In genomic region chr6:84710831-84711230, GRCm38 (mm10) we compare ENCODE assay signal across 23 mouse cellular contexts.
DNase-seq lines count a peak whose midpoint lies in the region; ATAC-seq lines count a peak whose summit lies in the region.
"Had no signal": no experiment of that assay in that cellular context is flagged by ENCODE, and none has a peak within 500 bp of the region (broad histone marks: within the 10 kb centered on the region; RNA-seq: fewer than 3 reads in every experiment).

No protein-coding gene starts in this region.

- H3K27ac ChIP-seq in embryonic facial prominence, embryonic 12.5 days, result 0 out of 2 replicates have a peak overlapping the region, but pooled peaks have one; percentile 11
- no peak overlapping the region for H3K27ac ChIP-seq in limb, embryonic 10.5 days
- H3K27ac ChIP-seq: embryonic facial prominence, embryonic 15.5 days; gastrocnemius, adult 2 months; hindbrain, embryonic 12.5 days; hindbrain, embryonic 15.5 days had no signal

- DNase-seq in retina, postnatal 1 day, result peak; percentile 26
- no peak for DNase-seq in retina, embryonic 14.5 days (ENCODE audit: low spot score)
- DNase-seq in limb, embryonic 10.5 days (ENCODE audit: low spot score), result peak; percentile 30
- no peak for DNase-seq in adrenal gland, postnatal 36 days
- no peak for DNase-seq in liver
- DNase-seq: adrenal gland, adult 8-10 months; adrenal gland, postnatal 25 days; cerebellum, adult 2 months; cerebellum, adult 9-11 months; cerebellum, postnatal 25 days; forebrain, postnatal 0 days; gastrocnemius, adult 2 months; gastrocnemius, postnatal 14 days; heart, adult 11 months had no signal

- peaks cover 5% of the 10 kb centered on the region; the same call in 1 of the 2 replicates for H3K4me1 ChIP-seq in embryonic facial prominence, embryonic 12.5 days
- H3K4me1 ChIP-seq in limb, embryonic 10.5 days, result peaks cover 9% of the 10 kb centered on the region

- no peak overlapping the region for H3K4me3 ChIP-seq in embryonic facial prominence, embryonic 12.5 days
- no peak overlapping the region for H3K4me3 ChIP-seq in limb, embryonic 10.5 days
- H3K4me3 ChIP-seq: embryonic facial prominence, embryonic 15.5 days; gastrocnemius, adult 2 months; hindbrain, embryonic 12.5 days; hindbrain, embryonic 15.5 days had no signal

- no peak overlapping the region for H3K4me2 ChIP-seq in embryonic facial prominence, embryonic 12.5 days (replicated peaks)
- H3K4me2 ChIP-seq: embryonic facial prominence, embryonic 15.5 days; heart, embryonic 11.5 days; hindbrain, embryonic 12.5 days; hindbrain, embryonic 15.5 days had no signal

- H3K36me3 ChIP-seq in embryonic facial prominence, embryonic 12.5 days, result no peaks in the 10 kb centered on the region
- no peaks in the 10 kb centered on the region for H3K36me3 ChIP-seq in limb, embryonic 10.5 days
- H3K36me3 ChIP-seq: embryonic facial prominence, embryonic 15.5 days; hindbrain, embryonic 12.5 days; hindbrain, embryonic 15.5 days had no signal

- H3K27me3 ChIP-seq in embryonic facial prominence, embryonic 12.5 days, result no peaks in the 10 kb centered on the region
- no peaks in the 10 kb centered on the region for H3K27me3 ChIP-seq in limb, embryonic 10.5 days (ENCODE audit: low read depth, poor library complexity, severe bottlenecking)
- H3K27me3 ChIP-seq: embryonic facial prominence, embryonic 15.5 days; hindbrain, embryonic 12.5 days; hindbrain, embryonic 15.5 days had no signal

- H3K9me3 ChIP-seq in embryonic facial prominence, embryonic 12.5 days, result no peaks in the 10 kb centered on the region
- H3K9me3 ChIP-seq in limb, embryonic 10.5 days (replicated peaks), result no peaks in the 10 kb centered on the region
- H3K9me3 ChIP-seq: embryonic facial prominence, embryonic 15.5 days; hindbrain, embryonic 12.5 days; hindbrain, embryonic 15.5 days had no signal

- 77% methylated on average over 6 of the region's 6 CpGs for WGBS in embryonic facial prominence, embryonic 12.5 days
- 78% methylated on average over 6 of the region's 6 CpGs for WGBS in limb, embryonic 10.5 days

- H3K9ac ChIP-seq in embryonic facial prominence, embryonic 12.5 days, result no peak overlapping the region
- H3K9ac ChIP-seq: embryonic facial prominence, embryonic 15.5 days; forebrain, postnatal 0 days; hindbrain, embryonic 12.5 days; hindbrain, embryonic 15.5 days had no signal

- ATAC-seq in embryonic facial prominence, embryonic 12.5 days (ENCODE audit: insufficient number of reproducible peaks, insufficient read depth, low FRiP score, low TSS enrichment), result no peak
- ATAC-seq: activated CD4-positive, CD25-positive, alpha-beta regulatory T cell, adult 4 months; CD4-positive, CD25-positive, alpha-beta regulatory T cell, adult 4 months; forebrain, embryonic 14.5 days; forebrain, postnatal 0 days; intestine, postnatal 0 days had no signal

Comparison
In these comparisons a context has a peak if more than half of its experiments do, and no peak if none do; other contexts are left out.
1. DNase-seq: peak in retina, postnatal 1 day (single experiment) and limb, embryonic 10.5 days (single experiment); none in retina, embryonic 14.5 days (single experiment), adrenal gland, postnatal 36 days (0 of 2) and liver (single experiment).